Comparison of ENCODE assay signal across 8 mouse cellular contexts in the genomic region with DNA sequence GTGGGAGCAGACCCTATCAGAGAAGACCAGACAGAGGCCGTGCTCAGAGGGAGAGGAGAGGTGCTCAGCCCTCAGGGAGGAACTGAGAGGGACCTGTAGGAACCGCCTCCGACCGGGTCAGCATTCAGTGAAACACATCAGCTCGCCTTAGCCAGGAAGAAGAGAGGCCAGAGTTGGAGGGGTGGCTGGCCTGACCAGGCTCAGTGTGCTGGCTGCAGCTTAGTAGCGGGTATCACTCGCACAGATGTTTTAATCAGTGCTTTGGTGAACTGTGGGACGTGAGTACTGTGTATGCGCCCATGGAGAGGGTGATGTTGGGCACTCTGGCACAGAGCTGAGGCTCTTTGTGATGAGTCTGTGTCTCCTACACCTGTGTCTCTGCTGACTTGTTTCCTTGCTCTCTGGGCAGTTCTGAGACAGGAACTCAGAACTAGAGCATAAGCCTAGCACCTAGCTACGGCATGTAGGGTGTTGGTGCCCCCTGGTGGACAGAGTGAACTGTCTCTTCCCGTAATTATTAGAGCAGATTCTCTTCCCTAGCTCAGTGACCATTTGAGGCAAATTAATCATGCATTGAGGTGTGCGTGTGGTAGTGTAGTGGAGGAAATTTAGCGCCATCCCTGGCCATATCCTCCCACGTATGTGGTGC. TPM values are rescaled to one million over a fixed set of nuclear protein-coding genes. Genes with fewer than 3 reads are reported as not detected.
DNase-seq lines count a peak whose midpoint lies in the region; ATAC-seq lines count a peak whose summit lies in the region.

No protein-coding gene starts in this region.

- DNase-seq in adipocyte (ENCODE audit: low spot score): peak; percentile 90
- DNase-seq in gastrocnemius, postnatal 10 days: peak; percentile 93
- peak; percentile 87 for DNase-seq in hindlimb bud, embryonic 11.5 days (ENCODE audit: extremely low spot score, low read depth, low spot score)
- DNase-seq in left cerebral cortex, postnatal 10 days (ENCODE audit: extremely low spot score in 1 of 2, low spot score in 2 of 2): peak; percentile 69 to 87
- DNase-seq in mesoderm, embryonic 11.5 days (ENCODE audit: low read depth, low spot score): peak; percentile 90
- DNase-seq in right cerebral cortex, postnatal 36 days (ENCODE audit: low spot score in 2 of 2): peak; percentile 51 to 64
- DNase-seq in urinary bladder, postnatal 36 days (ENCODE audit: low spot score in 2 of 2): peak; percentile 78 to 80

- peak; percentile 87 for ATAC-seq in common myeloid progenitor, adult 5-6 weeks (replicated peaks; ENCODE audit: low read depth, poor library complexity, severe bottlenecking)

- intact Hi-C loops in left cerebral cortex, postnatal 10 days (cut with DNase I): loop anchor here (2.0 kb wide), 1 partner anchor 60 kb away; no protein-coding TSS in a partner anchor

RNA-seq across cellular contexts. Expression of gene 4933428G20Rik, which starts 31.4 kb away (rescaled TPM):
- total RNA-seq in common myeloid progenitor, adult 5-6 weeks (2017): not detected in 2 replicates
- not detected for total RNA-seq in gastrocnemius, postnatal 10 days (2021)
- not detected for total RNA-seq in left cerebral cortex, postnatal 10 days (2021)

RNA-seq across cellular contexts. Expression of gene Arhgap23, which starts 53.4 kb away (rescaled TPM):
- 6.2 and 9.6 TPM in 2 replicates for total RNA-seq in common myeloid progenitor, adult 5-6 weeks (2017)
- total RNA-seq in gastrocnemius, postnatal 10 days (2021): 10 to 100 TPM; 13.5 to 18.9 TPM
- total RNA-seq in left cerebral cortex, postnatal 10 days (2021): 10 to 100 TPM; 84.0 to 91.8 TPM

Comparison
In these comparisons a context has a peak if more than half of its experiments do, and no peak if none do; other contexts are left out.
1. Peak in every context shown above with its lines: DNase-seq and ATAC-seq.